Mouse (Mus musculus): ENCODE results near the gene Tmem44.
A peak's percentile ranks its signal among the peaks of the same experiment; 100 is the strongest.

Tmem44 gene

GRCm38 (mm10) chr16:30550748-30551192, at the start of gene Tmem44:
Gene Tmem44 (minus strand): TSS chr16:30550842.
- no peak for DNase-seq (ENCODE audit: low read depth, low spot score)

GRCm38 (mm10) chr16:30599491-30600268, 49.0 kb upstream of the Tmem44 start, which contains the start of gene Fam43a:
Gene Fam43a (plus strand): TSS chr16:30599723.
- DNase-seq (ENCODE audit: low read depth, low spot score) = peak; percentile 98

GRCm38 (mm10) chr16:30596959-30597681, 46.5 kb upstream of the Tmem44 start:
- DNase-seq (ENCODE audit: low read depth, low spot score) = peak; percentile 92

GRCm38 (mm10) chr16:30595835-30596557, 45.4 kb upstream of the Tmem44 start:
- DNase-seq (ENCODE audit: low read depth, low spot score) = peak; percentile 64

- no peak for DNase-seq (ENCODE audit: low read depth, low spot score)
Measured at GRCm38 (mm10) chr16:30595356-30595755, 44.7 kb upstream of the Tmem44 start.

- no peak for DNase-seq (ENCODE audit: low read depth, low spot score)
Measured at GRCm38 (mm10) chr16:30591990-30592389, 41.3 kb upstream of the Tmem44 start.

- DNase-seq (ENCODE audit: low read depth, low spot score) = no peak
Measured at GRCm38 (mm10) chr16:30590264-30591209, 39.9 kb upstream of the Tmem44 start.

- DNase-seq (ENCODE audit: low read depth, low spot score) = peak; percentile 99
Measured at GRCm38 (mm10) chr16:30587494-30588327, 37.1 kb upstream of the Tmem44 start, which contains the start of gene Lsg1. Gene Lsg1 (minus strand): TSS chr16:30587592.

GRCm38 (mm10) chr16:30586935-30587493, 36.4 kb upstream of the Tmem44 start:
- DNase-seq (ENCODE audit: low read depth, low spot score) = no peak

- no peak for DNase-seq (ENCODE audit: low read depth, low spot score)
Measured at GRCm38 (mm10) chr16:30580765-30581164, 30.1 kb upstream of the Tmem44 start.

GRCm38 (mm10) chr16:30576392-30576791, 25.8 kb upstream of the Tmem44 start:
- DNase-seq (ENCODE audit: low read depth, low spot score) = peak; percentile 32

- no peak for DNase-seq (ENCODE audit: low read depth, low spot score)
Measured at GRCm38 (mm10) chr16:30575815-30576214, 25.2 kb upstream of the Tmem44 start.

GRCm38 (mm10) chr16:30572239-30572638, 21.6 kb upstream of the Tmem44 start:
- DNase-seq (ENCODE audit: low read depth, low spot score) = no peak

- no peak for DNase-seq (ENCODE audit: low read depth, low spot score)
Measured at GRCm38 (mm10) chr16:30571378-30571777, 20.7 kb upstream of the Tmem44 start.

- no peak for DNase-seq (ENCODE audit: low read depth, low spot score)
Measured at GRCm38 (mm10) chr16:30570173-30570572, 19.5 kb upstream of the Tmem44 start.

- no peak for DNase-seq (ENCODE audit: low read depth, low spot score)
Measured at GRCm38 (mm10) chr16:30565631-30566030, 15.0 kb upstream of the Tmem44 start.

GRCm38 (mm10) chr16:30560601-30561000, 10.0 kb upstream of the Tmem44 start:
- no peak for DNase-seq (ENCODE audit: low read depth, low spot score)

- no peak for DNase-seq (ENCODE audit: low read depth, low spot score)
Measured at GRCm38 (mm10) chr16:30559312-30559992, 8.8 kb upstream of the Tmem44 start.

- no peak for DNase-seq (ENCODE audit: low read depth, low spot score)
Measured at GRCm38 (mm10) chr16:30554109-30554508, 3.5 kb upstream of the Tmem44 start.
